Mouse (Mus musculus) midbrain, embryonic 14.5 days (tissue): Measurements from ENCODE around the gene Catsperg1. TPM values are rescaled to one million over a fixed set of nuclear protein-coding genes. Genes with fewer than 3 reads are reported as not detected.
"Not testable (repeated sequence)": the region's sequence is repeated elsewhere in the genome, so short reads cannot be mapped to it uniquely, and the experiment has no call there.

Experiments
- ATAC-seq: fragments of 200-750 bp; cut with Nextera tagmentation; 2 replicates; pipeline ENCODE4 v1.8.0; 2017; ENCODE audit warnings: moderate number of reproducible peaks, moderate library complexity; ENCODE audit not compliant: low FRiP score, low TSS enrichment
- DNase-seq: peaks from one replicate; pipeline ENCODE4 v3.0.0-alpha.2; 2015
- H3K27ac ChIP-seq: fragments of 300-500 bp; sonication (generic); replicated peaks from 2 replicates; pipeline ENCODE4 v1.5.1; 2014; ENCODE audit warnings: mild to moderate bottlenecking, low read depth, low read length, moderate library complexity
- H3K27me3 ChIP-seq: fragments of 300-500 bp; sonication (generic); 2 replicates; pipeline ENCODE4 v1.6.1; 2014; ENCODE audit warnings: low read length, control low read depth, mixed read lengths; ENCODE audit not compliant: control insufficient read depth, insufficient read depth
- H3K36me3 ChIP-seq: fragments of 300-500 bp; sonication (generic); 2 replicates; pipeline ENCODE4 v1.6.1; 2014; ENCODE audit warnings: low read length, control low read depth; ENCODE audit not compliant: control insufficient read depth, insufficient read depth
- H3K4me1 ChIP-seq: fragments of 300-500 bp; sonication (generic); 2 replicates; pipeline ENCODE4 v1.6.1; 2014; ENCODE audit warnings: mild to moderate bottlenecking, antibody characterized with exemption, low read length, control low read depth; ENCODE audit not compliant: control insufficient read depth, insufficient read depth
- H3K4me2 ChIP-seq: fragments of 300-500 bp; sonication (generic); 2 replicates; pipeline ENCODE4 v1.6.1; 2014; ENCODE audit warnings: mild to moderate bottlenecking, low read length, moderate library complexity
- H3K4me3 ChIP-seq: fragments of 300-500 bp; sonication (generic); replicated peaks from 2 replicates; pipeline ENCODE4 v1.5.1; 2014; ENCODE audit warnings: low read depth, low read length
- H3K9ac ChIP-seq: fragments of 300-500 bp; sonication (generic); replicated peaks from 2 replicates; pipeline ENCODE4 v1.6.1; 2014; ENCODE audit warnings: mild to moderate bottlenecking, low read length, moderate library complexity
- H3K9me3 ChIP-seq: fragments of 300-500 bp; sonication (generic); 2 replicates; pipeline ENCODE4 v1.6.1; 2016; ENCODE audit warnings: low read length, control low read depth, mixed read lengths; ENCODE audit not compliant: control insufficient read depth
- WGBS: fragments of 180-500 bp; shearing (Covaris S2); extraction: QIAGEN DNeasy Blood & Tissue Kit; methylation state at CpG from one replicate; pipeline ENCODE4 v1.1.7; 2014; 5-methylcytosine and 5-hydroxymethylcytosine counted together
- polyA plus RNA-seq: library from polyadenylated mRNA; unstranded; fragments of >200 nt; fragmentation: Nextera tagmentation; extraction: Ambion mirVana; gene quantifications from 2 replicates; pipeline ENCODE4 v1.2.1, GENCODE M21; 2014

Gene Catsperg1
- polyA plus RNA-seq, 1 experiment from 2014 or later, result 3.6 TPM

DNA sequence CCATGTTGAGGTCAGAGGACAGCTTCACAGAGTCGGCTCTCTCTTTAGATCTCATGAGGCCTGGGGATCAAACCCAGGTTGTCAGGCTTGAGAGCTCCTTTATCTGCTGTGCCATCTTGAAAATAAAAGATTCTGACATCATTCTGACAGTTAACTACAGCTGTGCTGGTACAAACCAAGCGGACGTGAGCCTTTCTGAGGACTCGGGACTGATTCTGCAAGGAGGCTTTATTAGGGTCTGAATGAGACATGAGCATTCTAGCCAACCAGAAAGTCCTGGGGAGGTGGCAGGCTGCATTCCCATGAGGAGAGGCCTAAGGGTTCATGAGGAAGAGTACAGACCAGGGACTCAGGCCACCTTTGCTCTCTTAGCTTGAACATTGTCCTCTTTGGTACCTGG is 32.5 kb downstream of the Catsperg1 start:
- 85% methylated on average over 4 of the region's 4 CpGs for WGBS
- peak overlapping the region; percentile 74 for H3K27ac ChIP-seq

DNA sequence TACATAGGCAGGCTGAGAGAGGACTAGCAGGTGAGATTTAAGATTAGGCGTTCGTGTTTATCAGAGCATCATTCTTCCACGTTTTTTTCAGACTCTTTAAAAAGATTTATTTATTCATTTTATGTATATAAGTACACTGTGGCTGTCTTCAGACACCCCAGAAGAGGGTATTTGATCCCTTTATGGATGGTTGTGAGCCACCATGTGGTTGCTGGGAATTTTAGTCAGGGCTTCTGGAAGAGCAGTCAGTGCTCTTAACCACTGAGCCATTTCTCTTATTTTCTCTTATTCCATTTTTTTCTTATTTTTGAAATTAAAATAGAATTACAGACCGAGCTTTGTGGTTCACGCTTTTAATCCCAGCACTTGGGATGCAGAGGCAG is 33.0 kb downstream of the Catsperg1 start:
- Histone ChIP-seq H3K27me3 (no peaks in the 10 kb centered on the region), H3K4me2 (peak overlapping the region; percentile 48), H3K9me3 (no peaks in the 10 kb centered on the region), H3K9ac (0 out of 2 replicates have a peak overlapping the region, but pooled peaks have one; percentile 34), H3K27ac (peak overlapping the region; percentile 74), H3K4me3 (peak overlapping the region; percentile 81), H3K36me3 (peaks cover 15% of the 10 kb centered on the region), H3K4me1 (peaks cover 15% of the 10 kb centered on the region)
- DNase-seq (no peak), ATAC-seq (0 out of 2 replicates have a peak, but pooled peaks have one; percentile 29)
- WGBS, result 40% methylated on average over 5 of the region's 5 CpGs

More for the DNA sequence above, 32.5 kb downstream of the Catsperg1 start:
- peak overlapping the region; percentile 48; the same call in 1 of the 2 replicates for H3K4me2 ChIP-seq
- DNase-seq, H3K9ac ChIP-seq, H3K27me3 ChIP-seq, H3K9me3 ChIP-seq, H3K4me3 ChIP-seq, H3K36me3 ChIP-seq, ATAC-seq: not testable (repeated sequence)
- H3K4me1 ChIP-seq, result peaks cover 15% of the 10 kb centered on the region

DNA sequence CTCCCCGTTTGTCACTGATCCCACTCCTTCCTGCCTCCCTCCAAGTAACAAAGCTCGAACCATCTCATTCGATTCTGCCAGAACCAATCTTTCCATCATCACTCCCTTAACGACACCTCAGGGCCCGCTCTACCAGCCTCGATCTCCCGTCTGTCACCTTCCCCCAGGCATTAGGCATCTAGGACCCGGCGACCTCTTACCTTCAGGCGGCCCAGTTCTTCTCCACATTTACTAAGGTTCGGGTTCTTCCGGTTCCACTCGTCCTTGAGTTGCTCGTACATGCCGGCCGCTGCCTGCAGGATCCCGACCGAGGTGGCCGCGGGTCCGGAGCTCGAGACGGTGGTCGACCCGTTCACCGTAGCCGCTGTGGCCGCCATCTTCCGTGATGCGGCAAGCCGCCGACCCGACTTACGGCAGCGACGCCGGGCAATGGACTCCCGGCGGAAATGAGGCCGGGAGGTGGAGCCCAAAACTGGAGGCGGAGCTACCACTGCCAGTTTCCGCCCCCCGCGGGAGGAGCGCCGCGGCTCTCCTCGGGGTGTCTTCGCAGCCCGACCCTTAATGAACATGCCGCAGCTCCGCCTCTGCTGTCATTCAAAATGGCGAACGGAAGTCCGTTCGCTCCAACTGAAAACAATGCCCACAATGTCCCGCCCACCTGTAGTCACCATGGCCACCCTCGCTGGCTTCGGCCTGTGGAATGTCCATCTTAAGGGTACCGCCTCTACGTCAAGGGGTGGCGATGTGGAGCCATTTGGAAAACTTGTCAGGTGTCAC is 33.6 kb downstream of the Catsperg1 start, which contains the start of gene Psmd8:
Gene Psmd8 (minus strand): TSS at position 625 of the 777 bp plus-strand sequence.
- H3K27me3 ChIP-seq, result no peaks in the 10 kb centered on the region
- under 1% methylated on average over 62 of the region's 62 CpGs for WGBS
- ATAC-seq (peak; percentile 94), DNase-seq (peak; percentile 99)
- H3K9me3 ChIP-seq, result no peaks in the 10 kb centered on the region
- H3K4me2 ChIP-seq, result peak within 1 kb of the TSS; percentile 89
- H3K4me3 ChIP-seq, result peak within 1 kb of the TSS; percentile 81
- H3K27ac ChIP-seq, result peak within 1 kb of the TSS; percentile 74
- peaks cover 15% of the 10 kb centered on the region for H3K4me1 ChIP-seq
- H3K36me3 ChIP-seq, result peaks cover 20% of the 10 kb centered on the region
- peak within 1 kb of the TSS; percentile 73 for H3K9ac ChIP-seq

DNA sequence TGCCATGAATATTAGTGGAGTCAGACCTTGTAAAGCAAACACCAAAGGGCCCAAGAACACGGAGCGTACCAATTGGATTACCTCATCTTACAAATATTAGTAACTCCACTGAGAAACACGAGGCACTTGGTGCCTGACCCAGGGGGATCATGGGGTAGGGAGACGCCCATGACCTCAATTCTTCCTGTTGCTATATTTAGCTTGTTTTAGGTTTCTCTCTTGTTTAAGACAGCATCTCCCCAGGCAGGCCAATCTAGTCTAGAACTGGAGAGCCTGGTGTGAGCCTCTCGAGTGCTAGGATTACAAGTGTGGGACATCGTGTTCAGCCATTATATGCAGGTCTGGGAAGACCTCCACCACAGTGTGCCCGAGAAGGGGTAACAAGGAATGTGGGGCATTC is 34.5 kb downstream of the Catsperg1 start:
- Histone ChIP-seq H3K9ac (peak overlapping the region; percentile 73), H3K36me3 (peaks cover 30% of the 10 kb centered on the region), H3K4me3 (peak overlapping the region; percentile 81), H3K27me3 (peaks cover 2% of the 10 kb centered on the region; the same call in 1 of the 2 replicates), H3K9me3 (no peaks in the 10 kb centered on the region), H3K27ac (no peak overlapping the region), H3K4me2 (peak overlapping the region; percentile 89), H3K4me1 (peaks cover 15% of the 10 kb centered on the region)
- 52% methylated on average over 7 of the region's 7 CpGs for WGBS
- ATAC-seq, result no peak
- no peak for DNase-seq

DNA sequence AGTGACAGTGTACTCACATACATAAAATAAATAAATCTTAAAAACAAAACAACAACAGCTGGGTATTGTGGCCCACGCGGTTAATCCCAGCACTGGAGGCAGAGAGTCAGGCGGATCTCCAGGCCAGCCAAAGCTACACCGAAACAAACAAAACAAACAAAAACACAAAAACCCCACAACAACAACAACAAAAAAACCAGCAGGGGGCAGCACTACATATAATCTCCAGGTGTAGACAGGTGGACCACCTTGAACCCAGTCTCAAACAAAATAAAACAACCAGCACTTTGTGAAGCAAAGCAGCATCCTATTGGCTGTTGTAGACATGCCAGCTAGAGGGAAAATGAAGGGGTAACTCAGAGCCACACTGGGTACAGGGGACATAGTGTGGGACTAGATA is 35.7 kb downstream of the Catsperg1 start:
- 92% methylated on average over 4 of the region's 4 CpGs for WGBS
- peaks cover 15% of the 10 kb centered on the region for H3K4me1 ChIP-seq
- DNase-seq (no peak), ATAC-seq (no peak)
- peaks cover 12% of the 10 kb centered on the region for H3K27me3 ChIP-seq
- H3K36me3 ChIP-seq, result peaks cover 42% of the 10 kb centered on the region
- no peak overlapping the region for H3K9ac ChIP-seq
- H3K9me3 ChIP-seq, result no peaks in the 10 kb centered on the region
- H3K4me3 ChIP-seq, result no peak overlapping the region
- H3K27ac ChIP-seq, result no peak overlapping the region
- H3K4me2 ChIP-seq, result peak overlapping the region; percentile 89

DNA sequence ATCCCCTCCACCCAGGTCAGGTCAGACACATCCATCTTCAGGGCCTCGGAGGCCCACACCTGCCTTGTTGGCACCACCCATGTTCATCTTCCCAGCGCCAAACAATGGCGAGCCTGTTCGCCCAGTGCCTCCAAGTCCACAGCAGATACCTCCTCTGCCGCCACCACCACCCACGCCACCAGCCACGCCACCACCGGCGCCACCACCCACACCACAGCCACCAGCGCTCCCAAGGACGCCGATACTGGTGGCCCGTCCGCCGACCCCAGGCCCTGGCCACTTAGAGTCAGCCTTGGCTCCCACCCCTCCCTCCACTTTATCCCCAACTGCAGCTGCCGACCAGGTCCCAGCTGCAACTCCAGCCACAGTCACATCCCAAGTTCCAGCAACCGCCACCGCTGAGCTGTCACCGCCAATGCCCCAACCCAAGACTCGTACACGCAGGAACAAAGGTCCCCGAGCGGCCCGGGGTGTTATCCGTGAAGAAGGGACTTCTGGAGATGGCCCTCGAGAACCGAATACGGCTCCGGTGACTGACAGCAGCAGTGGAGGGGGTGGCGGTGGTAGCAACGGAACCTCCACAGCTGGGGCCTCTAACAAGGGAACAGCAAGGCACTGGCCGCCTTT is 41.3 kb downstream of the Catsperg1 start:
- Histone ChIP-seq H3K9me3 (no peaks in the 10 kb centered on the region), H3K27me3 (peaks cover 37% of the 10 kb centered on the region), H3K4me1 (peaks cover 25% of the 10 kb centered on the region), H3K9ac (no peak overlapping the region), H3K4me2 (no peak overlapping the region), H3K36me3 (peaks cover 47% of the 10 kb centered on the region), H3K4me3 (no peak overlapping the region), H3K27ac (no peak overlapping the region)
- ATAC-seq (no peak), DNase-seq (no peak)
- WGBS, result 32% methylated on average over 32 of the region's 32 CpGs

DNA sequence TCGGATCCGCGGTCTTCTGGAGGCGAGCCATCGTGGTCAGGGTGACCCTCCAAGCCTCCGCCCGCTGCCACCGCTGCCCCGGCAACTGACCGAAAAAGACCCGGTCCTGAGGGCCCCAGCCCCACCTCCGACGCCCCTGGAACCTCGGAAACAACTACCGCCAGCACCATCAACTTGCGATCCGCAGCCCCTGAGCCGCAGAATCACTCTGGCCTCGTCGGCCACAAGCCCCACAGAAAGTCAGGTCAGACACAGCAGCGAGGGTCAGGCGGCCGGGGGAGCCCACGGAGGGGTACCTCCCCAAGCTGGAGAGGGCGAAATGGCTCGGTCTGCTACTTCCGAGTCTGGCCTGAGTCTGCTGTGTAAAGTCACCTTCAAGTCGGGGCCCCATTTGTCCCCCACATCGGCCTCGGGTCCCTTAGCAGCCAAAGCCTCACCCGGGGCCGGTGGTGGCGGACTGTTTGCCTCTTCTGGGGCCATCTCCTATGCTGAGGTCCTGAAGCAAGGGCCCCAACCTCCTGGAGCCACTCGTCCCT is 42.2 kb downstream of the Catsperg1 start:
- Histone ChIP-seq H3K9ac (peak overlapping the region; percentile 26; the same call in 1 of the 2 replicates), H3K4me2 (peak overlapping the region; percentile 71), H3K4me1 (peaks cover 25% of the 10 kb centered on the region), H3K9me3 (no peaks in the 10 kb centered on the region), H3K27me3 (peaks cover 37% of the 10 kb centered on the region), H3K27ac (no peak overlapping the region), H3K36me3 (peaks cover 40% of the 10 kb centered on the region), H3K4me3 (peak overlapping the region; percentile 70)
- WGBS, result 5% methylated on average over 34 of the region's 34 CpGs
- no peak for ATAC-seq
- DNase-seq, result peak; percentile 20

DNA sequence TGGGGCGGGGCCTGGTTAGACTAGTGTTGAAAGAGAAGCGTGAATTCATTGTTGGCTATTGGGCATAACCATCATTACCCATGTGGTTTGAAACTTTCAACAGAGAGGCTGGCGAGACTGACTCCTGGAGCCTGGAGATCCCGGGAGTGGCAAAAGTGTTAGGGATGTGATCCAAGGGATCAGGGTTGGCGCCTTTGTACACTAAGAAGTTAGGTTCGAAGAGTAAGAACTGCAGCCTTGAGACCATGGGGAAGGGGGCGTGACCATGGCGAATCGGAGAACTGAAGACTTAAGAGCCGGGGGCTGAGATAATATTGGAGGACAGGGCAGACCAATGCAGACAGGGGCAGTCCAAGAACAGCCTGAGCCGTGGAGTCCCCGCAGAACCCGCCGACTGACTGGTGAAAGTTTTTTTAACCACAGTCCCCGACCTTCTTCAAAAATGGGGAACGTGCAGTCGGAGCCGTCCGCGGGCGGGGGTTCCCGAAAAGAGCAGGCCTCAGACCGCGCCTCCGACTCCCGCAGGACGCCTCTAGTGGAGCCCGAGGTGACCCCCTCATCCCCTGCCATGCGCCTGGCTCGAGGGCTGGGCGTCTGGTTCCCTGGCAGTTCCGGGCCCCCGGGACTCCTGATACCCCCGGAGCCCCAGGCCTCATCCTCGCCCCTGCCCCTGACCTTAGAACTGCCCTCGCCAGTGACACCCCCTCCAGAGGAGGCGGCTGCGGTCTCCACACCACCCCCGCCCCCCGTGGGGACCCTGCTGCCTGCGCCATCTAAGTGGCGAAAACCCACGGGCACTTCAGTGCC is 42.9 kb downstream of the Catsperg1 start:
- peak overlapping the region; percentile 70 for H3K4me3 ChIP-seq
- no peak overlapping the region for H3K27ac ChIP-seq
- peaks cover 33% of the 10 kb centered on the region for H3K36me3 ChIP-seq
- H3K9me3 ChIP-seq, result no peaks in the 10 kb centered on the region
- H3K4me2 ChIP-seq, result peak overlapping the region; percentile 71
- 1% methylated on average over 43 of the region's 43 CpGs for WGBS
- H3K4me1 ChIP-seq, result peaks cover 25% of the 10 kb centered on the region
- H3K9ac ChIP-seq, result peak overlapping the region; percentile 26; the same call in 1 of the 2 replicates
- ATAC-seq (no peak), DNase-seq (peak; percentile 25)
- peaks cover 37% of the 10 kb centered on the region for H3K27me3 ChIP-seq
